8 mouse cellular contexts compared by ENCODE assay signal in the genomic region with DNA sequence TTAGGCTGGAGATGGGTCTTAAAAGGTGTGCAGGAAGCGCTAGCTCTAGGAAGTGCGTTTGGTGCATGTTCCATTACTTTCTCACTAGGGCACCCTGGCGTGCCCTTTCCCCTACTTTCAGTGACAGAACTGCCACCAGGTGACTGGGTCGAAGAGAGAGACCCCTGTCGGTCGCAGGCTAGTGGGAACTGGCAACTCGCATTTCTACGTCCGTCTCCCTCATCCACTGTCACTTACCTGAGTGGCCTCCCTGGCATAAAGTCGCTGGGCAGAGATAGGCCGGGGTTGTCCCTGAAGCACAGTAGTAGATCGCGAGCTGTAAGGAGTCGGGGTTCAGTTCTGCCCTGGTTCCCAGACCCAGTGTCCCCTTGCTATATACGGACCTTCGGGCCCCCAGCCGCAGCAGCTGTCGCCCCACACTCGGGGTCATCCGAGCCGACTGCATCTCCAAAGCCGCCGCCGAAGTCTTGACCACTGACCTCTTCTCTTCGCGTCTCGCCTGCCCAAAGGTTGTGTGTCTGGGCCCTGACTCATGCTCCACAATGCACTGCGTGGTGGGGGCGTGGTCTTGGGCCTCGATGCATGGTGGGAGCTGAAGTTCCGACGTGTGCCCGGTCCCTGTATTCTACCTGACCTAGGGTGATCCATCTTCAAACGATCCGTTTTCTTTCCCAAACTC. TPM values are rescaled to one million over a fixed set of nuclear protein-coding genes. Genes with fewer than 3 reads are reported as not detected.
DNase-seq lines count a peak whose midpoint lies in the region; ATAC-seq and TF ChIP-seq lines count a peak whose summit lies in the region.

A gene (minus strand): TSS at position 532 of the 679 bp plus-strand sequence.

- peak within 1 kb of the TSS; percentile 70 for H3K4me2 ChIP-seq in hindbrain, embryonic 16.5 days (ENCODE audit: low read length)

- peak; percentile 49 for TF ChIP-seq CTCF in gastrocnemius, adult 2 months (IDR thresholded peaks at IDR 0.05)

- peaks cover 28% of the 10 kb centered on the region for H3K36me3 ChIP-seq in hindbrain, embryonic 16.5 days (ENCODE audit: control insufficient read depth, insufficient read depth, low read length)
- peaks cover 42% of the 10 kb centered on the region for H3K36me3 ChIP-seq in megakaryocyte, embryonic 14.5 days (replicated peaks; ENCODE audit: low read length)

- peaks cover 27% of the 10 kb centered on the region for H3K4me1 ChIP-seq in hindbrain, embryonic 16.5 days (ENCODE audit: control insufficient read depth, insufficient read depth, low read depth, low read length)
- H3K4me1 ChIP-seq in megakaryocyte, embryonic 14.5 days = peaks cover 66% of the 10 kb centered on the region

- no peaks in the 10 kb centered on the region for H3K27me3 ChIP-seq in hindbrain, embryonic 16.5 days (replicated peaks; ENCODE audit: control insufficient read depth, insufficient read depth, low read length)
- no peaks in the 10 kb centered on the region for H3K27me3 ChIP-seq in megakaryocyte, embryonic 14.5 days (replicated peaks)

- peak; percentile 87 for DNase-seq in ZHBTc4 (ENCODE audit: low read depth, low spot score)
- DNase-seq in cerebellum, postnatal 4 days (ENCODE audit: low spot score in 2 of 2) = peak; percentile 80 to 81
- DNase-seq in gastrocnemius, adult 2 months = peak; percentile 95
- peak; percentile 78 to 85 for DNase-seq in left cerebral cortex, adult 8-10 months (ENCODE audit: low spot score in 2 of 2)
- DNase-seq in right cerebral cortex, adult 2 months (ENCODE audit: low spot score in 2 of 2) = peak; percentile 87 to 89
- DNase-seq in urinary bladder, postnatal 10 days (ENCODE audit: low spot score) = peak; percentile 63

- peak within 1 kb of the TSS; percentile 95 for H3K27ac ChIP-seq in gastrocnemius, adult 2 months
- peak within 1 kb of the TSS; percentile 75 for H3K27ac ChIP-seq in hindbrain, embryonic 16.5 days (ENCODE audit: low read depth, low read length)

- peak within 1 kb of the TSS; percentile 75 for H3K9ac ChIP-seq in hindbrain, embryonic 16.5 days (ENCODE audit: low read depth, low read length)

- under 1% methylated on average over 35 of the region's 35 CpGs for WGBS in hindbrain, embryonic 16.5 days

- H3K4me3 ChIP-seq in gastrocnemius, adult 2 months = peak within 1 kb of the TSS; percentile 91
- H3K4me3 ChIP-seq in hindbrain, embryonic 16.5 days (ENCODE audit: low read length) = peak within 1 kb of the TSS; percentile 54
- H3K4me3 ChIP-seq in megakaryocyte, embryonic 14.5 days (replicated peaks) = peak within 1 kb of the TSS; percentile 93

- no peaks in the 10 kb centered on the region for H3K9me3 ChIP-seq in hindbrain, embryonic 16.5 days (ENCODE audit: control insufficient read depth, low read length)
- H3K9me3 ChIP-seq in megakaryocyte, embryonic 14.5 days = no peaks in the 10 kb centered on the region

- ATAC-seq in hindbrain, embryonic 16.5 days = peak; percentile 85

- intact Hi-C loops in gastrocnemius, adult 2 months (cut with DNase I) = no loop called here

RNA-seq across cellular contexts. Expression of the gene that starts here (rescaled TPM):
- total RNA-seq in gastrocnemius, adult 2 months (2021) = 100 to 1,000 TPM; 266 to 502 TPM
- polyA plus RNA-seq in hindbrain, embryonic 16.5 days (2015; fragmentation: Nextera tagmentation; extraction: Ambion mirVana) = 66.6 and 69.1 TPM in 2 replicates
- 10 to 100 TPM; 57.9 to 68.3 (median 61.2) TPM for total RNA-seq in left cerebral cortex, adult 8-10 months (2022)
- polyA plus RNA-seq in megakaryocyte, embryonic 14.5 days (2012; ENCODE audit: insufficient read depth, low replicate concordance) = 12.7 and 34.2 TPM in 2 replicates

Comparison
In these comparisons a context has a peak if more than half of its experiments do, and no peak if none do; other contexts are left out.
1. Peak in every context shown above with its lines: DNase-seq, ATAC-seq, H3K4me3 ChIP-seq and H3K27ac ChIP-seq.